Mouse (Mus musculus) embryonic facial prominence, embryonic 11.5 days (tissue): ENCODE results near the gene Slc9a3. TPM values are rescaled to one million over a fixed set of nuclear protein-coding genes. Genes with fewer than 3 reads are reported as not detected.

Source experiments
- ATAC-seq: fragments of 200-750 bp; cut with Nextera tagmentation; replicated peaks from 2 replicates; pipeline ENCODE4 v1.8.0; 2017; ENCODE audit warnings: low read depth; ENCODE audit not compliant: insufficient number of reproducible peaks, low FRiP score, low TSS enrichment
- DNase-seq: peaks from one replicate; pipeline ENCODE4 v3.0.0-alpha.2; 2015; ENCODE audit warnings: low spot score
- H3K27ac ChIP-seq: fragments of 300-500 bp; sonication (generic); replicated peaks from 2 replicates; pipeline ENCODE4 v1.5.1; 2014; ENCODE audit warnings: mild to moderate bottlenecking, low read depth, low read length, control low read depth
- H3K27me3 ChIP-seq: fragments of 300-500 bp; sonication (generic); 2 replicates; pipeline ENCODE4 v1.6.1; 2014; ENCODE audit warnings: mild to moderate bottlenecking, low read length, moderate library complexity, mixed read lengths; ENCODE audit not compliant: control insufficient read depth, insufficient read depth
- H3K36me3 ChIP-seq: fragments of 300-500 bp; sonication (generic); replicated peaks from 2 replicates; pipeline ENCODE4 v1.6.1; 2014; ENCODE audit warnings: low read depth, mild to moderate bottlenecking, low read length, moderate library complexity, mixed read lengths; ENCODE audit not compliant: control insufficient read depth, insufficient read depth
- H3K4me1 ChIP-seq: fragments of 300-500 bp; sonication (generic); 2 replicates; pipeline ENCODE4 v1.6.1; 2014; ENCODE audit warnings: low read length, mixed read lengths; ENCODE audit not compliant: control insufficient read depth, insufficient read depth
- H3K4me2 ChIP-seq: fragments of 300-500 bp; sonication (generic); 2 replicates; pipeline ENCODE4 v1.6.1; 2014; ENCODE audit warnings: low read depth, mild to moderate bottlenecking, control low read depth, low read length, moderate library complexity
- H3K4me3 ChIP-seq: fragments of 300-500 bp; sonication (generic); 2 replicates; pipeline ENCODE4 v1.5.1; 2014; ENCODE audit warnings: low read depth, low read length, control low read depth
- H3K9ac ChIP-seq: fragments of 300-500 bp; sonication (generic); replicated peaks from 2 replicates; pipeline ENCODE4 v1.6.1; 2014; ENCODE audit warnings: mild to moderate bottlenecking, control low read depth, low read length
- H3K9me3 ChIP-seq: fragments of 300-500 bp; sonication (generic); replicated peaks from 2 replicates; pipeline ENCODE4 v1.6.1; 2016; ENCODE audit warnings: mild to moderate bottlenecking, low read length, inconsistent platforms, mixed read lengths; ENCODE audit not compliant: control insufficient read depth
- WGBS: fragments of 180-500 bp; shearing (Covaris S2); extraction: QIAGEN DNeasy Blood & Tissue Kit; methylation state at CpG from one replicate; pipeline ENCODE4 v1.1.7; 2014; 5-methylcytosine and 5-hydroxymethylcytosine counted together
- polyA plus RNA-seq: library from polyadenylated mRNA; unstranded; fragments of >200 nt; fragmentation: Nextera tagmentation; extraction: Ambion mirVana; gene quantifications from 2 replicates; pipeline ENCODE4 v1.2.1, GENCODE M21; 2014

Slc9a3 gene
- polyA plus RNA-seq, 1 experiment from 2014 or later, result not detected

- DNase-seq (no peak), ATAC-seq (no peak)
- Histone ChIP-seq H3K4me2 (no peak overlapping the region), H3K36me3 (no peaks in the 10 kb centered on the region), H3K9ac (no peak overlapping the region), H3K9me3 (no peaks in the 10 kb centered on the region), H3K4me1 (no peaks in the 10 kb centered on the region), H3K27ac (no peak overlapping the region), H3K4me3 (no peak overlapping the region), H3K27me3 (no peaks in the 10 kb centered on the region)
- 84% methylated on average over 4 of the region's 4 CpGs for WGBS
Measured at GRCm38 (mm10) chr13:74102831-74103582, 18.2 kb upstream of the Slc9a3 start.

GRCm38 (mm10) chr13:74104417-74104816, 16.8 kb upstream of the Slc9a3 start:
- Histone ChIP-seq H3K4me2 (no peak overlapping the region), H3K27ac (no peak overlapping the region), H3K27me3 (no peaks in the 10 kb centered on the region), H3K4me3 (no peak overlapping the region), H3K4me1 (no peaks in the 10 kb centered on the region), H3K36me3 (no peaks in the 10 kb centered on the region), H3K9me3 (no peaks in the 10 kb centered on the region), H3K9ac (no peak overlapping the region)
- DNase-seq (no peak), ATAC-seq (no peak)
- 81% methylated on average over 7 of the region's 7 CpGs for WGBS

DNA sequence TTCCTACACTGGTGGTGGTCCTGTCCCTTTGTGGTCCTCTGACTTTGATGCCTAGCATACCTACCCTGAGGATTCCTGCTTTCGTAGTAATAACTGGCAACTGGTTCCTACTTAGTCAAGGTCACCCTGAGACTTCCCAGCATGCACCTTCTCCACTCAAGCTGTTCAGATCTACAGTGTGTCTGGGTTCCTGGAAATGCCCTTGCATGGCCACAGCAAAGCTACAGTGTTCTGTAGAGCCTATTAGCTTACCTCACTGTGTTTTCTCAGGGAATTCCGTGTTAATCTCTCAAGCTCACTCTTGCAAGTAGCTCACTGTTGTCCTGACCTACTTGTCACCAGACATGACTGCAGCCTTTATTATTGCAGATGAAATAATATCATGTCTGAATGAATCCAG, 13.8 kb upstream of the Slc9a3 start:
- no peak for ATAC-seq
- H3K27ac ChIP-seq, result no peak overlapping the region
- DNase-seq, result no peak
- no peaks in the 10 kb centered on the region for H3K9me3 ChIP-seq
- no peak overlapping the region for H3K4me2 ChIP-seq
- WGBS, result 86% methylated on average over 2 of the region's 2 CpGs
- no peaks in the 10 kb centered on the region for H3K27me3 ChIP-seq
- H3K9ac ChIP-seq, result no peak overlapping the region
- no peaks in the 10 kb centered on the region for H3K4me1 ChIP-seq
- H3K36me3 ChIP-seq, result no peaks in the 10 kb centered on the region
- H3K4me3 ChIP-seq, result no peak overlapping the region

DNA sequence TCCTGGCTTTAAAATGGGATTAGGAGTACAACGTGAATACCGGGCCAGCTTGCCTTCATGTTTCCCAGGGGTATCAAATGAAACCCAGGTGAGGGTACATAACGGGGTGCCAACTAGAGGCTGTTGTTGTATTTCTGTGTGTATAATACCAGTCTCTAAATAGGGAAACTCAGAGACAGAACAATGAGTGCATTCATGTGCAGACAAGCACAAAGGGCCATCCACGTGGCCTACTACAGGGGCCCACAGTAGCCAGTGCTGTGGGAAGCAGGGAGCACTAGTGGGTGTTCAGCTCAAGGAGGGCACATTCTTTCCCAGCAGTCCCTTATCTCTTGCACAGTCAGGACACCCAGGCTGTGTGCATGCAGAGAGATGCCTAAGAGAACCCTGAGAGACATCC, 8.7 kb upstream of the Slc9a3 start:
- no peak for ATAC-seq

DNA sequence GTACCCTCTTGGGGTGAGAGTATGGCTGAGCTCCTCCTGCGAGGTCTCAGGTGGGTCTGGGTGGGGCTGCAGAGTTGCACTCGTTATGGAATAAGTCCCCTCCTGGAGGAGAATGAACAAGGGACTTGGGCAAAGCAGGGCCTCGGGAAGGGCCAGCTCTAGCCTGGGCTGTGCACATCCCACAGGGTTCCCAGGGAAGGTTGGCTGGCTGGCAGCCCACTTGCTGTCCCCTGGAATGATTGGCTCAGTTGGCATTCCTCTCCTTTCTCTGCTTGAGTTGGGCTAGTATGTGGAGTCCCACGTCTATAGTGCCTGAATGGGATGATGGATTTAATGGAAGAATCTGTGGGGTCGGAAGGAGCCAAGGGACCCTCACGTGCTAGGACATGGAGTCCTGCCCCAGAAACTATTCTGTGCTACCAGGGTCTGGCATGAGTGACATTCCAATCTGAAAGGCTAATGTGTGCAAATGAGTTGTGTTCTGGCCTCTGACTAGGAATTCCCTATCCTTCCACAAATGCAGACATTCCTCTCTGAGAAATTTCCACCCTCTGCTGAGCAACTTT, 7.5 kb upstream of the Slc9a3 start:
- Histone ChIP-seq H3K36me3 (no peaks in the 10 kb centered on the region), H3K27ac (no peak overlapping the region), H3K9ac (no peak overlapping the region), H3K27me3 (no peaks in the 10 kb centered on the region), H3K4me3 (no peak overlapping the region), H3K4me1 (no peaks in the 10 kb centered on the region), H3K4me2 (no peak overlapping the region), H3K9me3 (no peaks in the 10 kb centered on the region)
- ATAC-seq, result no peak
- 81% methylated on average over 6 of the region's 6 CpGs for WGBS
- DNase-seq, result no peak

More for the DNA sequence above, 8.7 kb upstream of the Slc9a3 start:
- H3K4me1 ChIP-seq, result no peaks in the 10 kb centered on the region
- no peaks in the 10 kb centered on the region for H3K9me3 ChIP-seq
- DNase-seq, result no peak
- H3K4me3 ChIP-seq, result no peak overlapping the region
- no peak overlapping the region for H3K27ac ChIP-seq
- WGBS, result 64% methylated on average over 4 of the region's 4 CpGs
- no peak overlapping the region for H3K4me2 ChIP-seq
- no peaks in the 10 kb centered on the region for H3K36me3 ChIP-seq
- no peaks in the 10 kb centered on the region for H3K27me3 ChIP-seq
- H3K9ac ChIP-seq, result no peak overlapping the region

DNA sequence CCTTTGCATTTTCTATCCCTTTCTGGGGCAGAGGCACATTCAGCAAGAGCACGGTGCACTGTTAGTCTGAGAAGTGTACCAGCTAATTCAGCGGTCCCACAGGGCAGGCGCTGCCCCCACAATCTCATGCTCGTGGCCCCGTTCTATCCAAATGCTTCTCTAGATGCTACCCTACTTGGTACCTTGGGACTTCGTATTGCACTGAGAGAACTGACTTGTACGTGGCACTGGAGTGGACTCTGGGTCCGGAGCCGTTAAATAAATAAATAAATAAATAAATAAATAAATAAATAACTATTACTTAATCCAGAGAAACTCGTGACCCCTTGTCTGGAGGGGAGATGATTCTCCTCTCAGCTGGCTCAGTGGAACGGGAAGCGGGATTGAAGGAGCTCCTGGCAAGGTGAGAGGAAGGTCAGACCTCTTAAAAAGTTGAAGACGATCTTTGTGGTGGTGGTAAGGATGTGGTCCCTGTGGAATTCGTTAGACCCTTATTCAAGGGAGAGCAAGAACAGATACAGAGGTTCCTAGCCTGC, 606 bp downstream of the Slc9a3 start:
- no peak for DNase-seq
- ATAC-seq, result no peak; the same call in 1 of the 2 replicates
- Histone ChIP-seq H3K27ac (no peak overlapping the region), H3K9ac (no peak overlapping the region), H3K4me1 (no peaks in the 10 kb centered on the region), H3K4me3 (no peak overlapping the region), H3K27me3 (peaks cover 19% of the 10 kb centered on the region), H3K36me3 (no peaks in the 10 kb centered on the region), H3K4me2 (no peak overlapping the region), H3K9me3 (no peaks in the 10 kb centered on the region)
- WGBS, result 31% methylated on average over 14 of the region's 14 CpGs

- H3K36me3 ChIP-seq, result no peaks in the 10 kb centered on the region
- H3K27me3 ChIP-seq, result peaks cover 19% of the 10 kb centered on the region
- no peak overlapping the region for H3K9ac ChIP-seq
- no peaks in the 10 kb centered on the region for H3K4me1 ChIP-seq
- WGBS, result 64% methylated on average over 3 of the region's 3 CpGs
- H3K4me3 ChIP-seq, result no peak overlapping the region
- H3K27ac ChIP-seq, result no peak overlapping the region
- no peak for DNase-seq
- no peaks in the 10 kb centered on the region for H3K9me3 ChIP-seq
- no peak overlapping the region for H3K4me2 ChIP-seq
- no peak for ATAC-seq
Measured at GRCm38 (mm10) chr13:74122632-74123031, 1.4 kb downstream of the Slc9a3 start.

GRCm38 (mm10) chr13:74127571-74127970, 6.3 kb downstream of the Slc9a3 start:
- Histone ChIP-seq H3K27ac (no peak overlapping the region), H3K9me3 (no peaks in the 10 kb centered on the region), H3K27me3 (peaks cover 2% of the 10 kb centered on the region; the same call in 1 of the 2 replicates), H3K36me3 (no peaks in the 10 kb centered on the region), H3K9ac (no peak overlapping the region), H3K4me2 (no peak overlapping the region), H3K4me3 (no peak overlapping the region), H3K4me1 (no peaks in the 10 kb centered on the region)
- DNase-seq (no peak), ATAC-seq (no peak)
- WGBS, result 75% methylated on average over 7 of the region's 7 CpGs
